Comparison of ENCODE assay signal across 8 mouse cellular contexts in genomic region chr6:5858371-5858770, GRCm38 (mm10).
DNase-seq lines count a peak whose midpoint lies in the region; ATAC-seq and TF ChIP-seq lines count a peak whose summit lies in the region.

No protein-coding gene starts in this region.

- peak; percentile 2 to 64 for DNase-seq in heart, adult 18-20 months
- DNase-seq in heart, embryonic 10.5 days (ENCODE audit: low spot score), result no peak
- peak; percentile 5 for DNase-seq in MEL-GATA-1-ER (ENCODE audit: extremely low read depth, low read depth)
- peak; percentile 41 for DNase-seq in heart, postnatal 0 days (ENCODE audit: low spot score)
- peak; percentile 42 to 52 for DNase-seq in left cerebral cortex, postnatal 25 days (ENCODE audit: low spot score in 2 of 2)
- peak; percentile 89 for DNase-seq in midbrain, embryonic 14.5 days

- H3K36me3 ChIP-seq in heart, embryonic 10.5 days, result no peaks in the 10 kb centered on the region
- H3K36me3 ChIP-seq in heart, postnatal 0 days (replicated peaks; ENCODE audit: control insufficient read depth, insufficient read depth, low read length), result no peaks in the 10 kb centered on the region
- H3K36me3 ChIP-seq in midbrain, embryonic 14.5 days (ENCODE audit: control insufficient read depth, insufficient read depth, low read length), result no peaks in the 10 kb centered on the region

- no peak overlapping the region for H3K9ac ChIP-seq in heart, postnatal 0 days (replicated peaks; ENCODE audit: low read depth, low read length)
- H3K9ac ChIP-seq in midbrain, embryonic 14.5 days (replicated peaks; ENCODE audit: low read length), result no peak overlapping the region

- peak; percentile 68 for TF ChIP-seq CTCF in cortical plate, adult 2 months (IDR thresholded peaks at IDR 0.05; ENCODE audit: extremely low read depth, insufficient read depth, low read length)
- peak; percentile 59 for TF ChIP-seq CTCF in heart, postnatal 0 days (IDR thresholded peaks at IDR 0.05; ENCODE audit: low read depth)

- no peak for TF ChIP-seq EP300 in heart, postnatal 0 days (IDR thresholded peaks at IDR 0.05; ENCODE audit: low read depth)

- intact Hi-C loops in left cerebral cortex, postnatal 25 days (cut with DNase I), result loop anchor here (1.0 to 5.0 kb wide), 2 partner anchors 1029 to 1057 kb away; no protein-coding TSS in a partner anchor

- H3K27me3 ChIP-seq in heart, embryonic 10.5 days (ENCODE audit: insufficient read depth, poor library complexity, severe bottlenecking), result peaks cover 4% of the 10 kb centered on the region; the same call in 1 of the 2 replicates
- H3K27me3 ChIP-seq in heart, postnatal 0 days (ENCODE audit: control insufficient read depth, insufficient read depth, low read length), result no peaks in the 10 kb centered on the region; the same call in 1 of the 2 replicates
- no peaks in the 10 kb centered on the region for H3K27me3 ChIP-seq in midbrain, embryonic 14.5 days (ENCODE audit: control insufficient read depth, insufficient read depth, low read length)

- H3K4me1 ChIP-seq in heart, embryonic 10.5 days, result peaks cover 9% of the 10 kb centered on the region
- no peaks in the 10 kb centered on the region for H3K4me1 ChIP-seq in cortical plate, adult 2 months (ENCODE audit: control insufficient read depth, insufficient read depth, low read length)
- H3K4me1 ChIP-seq in heart, postnatal 0 days (ENCODE audit: control insufficient read depth, insufficient read depth), result no peaks in the 10 kb centered on the region
- no peaks in the 10 kb centered on the region for H3K4me1 ChIP-seq in midbrain, embryonic 14.5 days (ENCODE audit: control insufficient read depth, insufficient read depth, low read length)

- 14% methylated on average over 12 of the region's 12 CpGs for WGBS in heart, embryonic 10.5 days
- 9% methylated on average over 12 of the region's 12 CpGs for WGBS in heart, postnatal 0 days
- 12% methylated on average over 12 of the region's 12 CpGs for WGBS in midbrain, embryonic 14.5 days

- ATAC-seq in heart, postnatal 0 days (ENCODE audit: insufficient read depth, low read depth), result no peak
- no peak for ATAC-seq in midbrain, embryonic 14.5 days (ENCODE audit: low FRiP score, low TSS enrichment)
- no peak for ATAC-seq in erythroblast, adult 5-6 weeks (replicated peaks; ENCODE audit: low FRiP score, poor library complexity, severe bottlenecking)

- no peak overlapping the region for H3K27ac ChIP-seq in heart, embryonic 10.5 days
- H3K27ac ChIP-seq in cortical plate, adult 2 months (ENCODE audit: insufficient read depth, low read length), result no peak overlapping the region
- no peak overlapping the region for H3K27ac ChIP-seq in heart, postnatal 0 days (ENCODE audit: low read depth)
- H3K27ac ChIP-seq in midbrain, embryonic 14.5 days (replicated peaks; ENCODE audit: low read depth, low read length), result no peak overlapping the region

- peak overlapping the region; percentile 51 for H3K4me2 ChIP-seq in heart, postnatal 0 days (ENCODE audit: low read depth, low read length)
- peak overlapping the region; percentile 38 for H3K4me2 ChIP-seq in midbrain, embryonic 14.5 days (ENCODE audit: low read length)

- no peak for TF ChIP-seq POLR2A in cortical plate, adult 2 months (IDR thresholded peaks at IDR 0.05; ENCODE audit: extremely low read depth, insufficient read depth, low read length)

- no peaks in the 10 kb centered on the region for H3K9me3 ChIP-seq in heart, embryonic 10.5 days
- H3K9me3 ChIP-seq in heart, postnatal 0 days (replicated peaks; ENCODE audit: control insufficient read depth, low read length), result no peaks in the 10 kb centered on the region
- no peaks in the 10 kb centered on the region for H3K9me3 ChIP-seq in midbrain, embryonic 14.5 days (ENCODE audit: control insufficient read depth, low read length)

- no peak overlapping the region for H3K4me3 ChIP-seq in heart, embryonic 10.5 days
- no peak overlapping the region for H3K4me3 ChIP-seq in cortical plate, adult 2 months (ENCODE audit: insufficient read depth, low read length)
- H3K4me3 ChIP-seq in heart, postnatal 0 days (ENCODE audit: low read depth, low read length), result 0 out of 2 replicates have a peak overlapping the region, but pooled peaks have one; percentile 19
- no peak overlapping the region for H3K4me3 ChIP-seq in midbrain, embryonic 14.5 days (replicated peaks; ENCODE audit: low read depth, low read length)
